Mouse (Mus musculus): ENCODE measurements around the gene Tctn3. TPM values are rescaled to one million over a fixed set of nuclear protein-coding genes. Genes with fewer than 3 reads are reported as not detected.

Tctn3 gene
- polyA plus RNA-seq, 1 experiment from 2014 or later: 1.9 TPM

DNA sequence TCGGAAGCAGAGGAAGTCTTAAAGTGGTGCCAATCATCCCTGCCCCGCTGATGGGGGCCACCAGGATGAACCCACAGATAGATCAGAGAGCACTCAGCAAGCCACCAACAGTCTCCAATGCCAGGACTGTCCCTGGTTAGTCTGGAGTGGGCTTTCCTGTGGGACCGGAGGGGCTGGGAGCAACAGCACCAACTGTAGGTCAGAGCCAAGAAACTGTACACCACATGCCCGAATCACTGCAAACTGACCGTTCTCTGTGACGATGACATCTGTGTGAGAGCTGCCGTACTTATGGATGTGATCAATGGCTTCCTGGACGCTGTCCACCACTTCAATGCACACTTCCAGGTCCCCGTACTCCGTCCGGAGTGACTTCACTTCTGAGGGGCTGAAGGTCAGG lies 57.7 kb downstream of the Tctn3 start:
- H3K27ac ChIP-seq: peak overlapping the region; percentile 81
- peaks cover 37% of the 10 kb centered on the region for H3K4me1 ChIP-seq (replicated peaks)
- no peak overlapping the region for H3K9ac ChIP-seq
- H3K27me3 ChIP-seq: no peaks in the 10 kb centered on the region
- no peaks in the 10 kb centered on the region for H3K9me3 ChIP-seq (replicated peaks)
- H3K4me3 ChIP-seq (replicated peaks): no peak overlapping the region
- DNase-seq: no peak
- H3K4me2 ChIP-seq: no peak overlapping the region
- H3K36me3 ChIP-seq: peaks cover 81% of the 10 kb centered on the region
- no peak for ATAC-seq (ENCODE audit: low read depth)
- 85% methylated on average over 11 of the region's 11 CpGs for WGBS (ENCODE audit: insufficient replicate concordance)

- 85% methylated on average over 6 of the region's 6 CpGs for WGBS (ENCODE audit: insufficient replicate concordance)
- no peaks in the 10 kb centered on the region for H3K27me3 ChIP-seq
- ATAC-seq (ENCODE audit: low read depth) (no peak), DNase-seq (no peak)
- H3K4me2 ChIP-seq: peak overlapping the region; percentile 48
- H3K4me3 ChIP-seq (replicated peaks): no peak overlapping the region
- no peaks in the 10 kb centered on the region for H3K9me3 ChIP-seq (replicated peaks)
- peak overlapping the region; percentile 81 for H3K27ac ChIP-seq
- peaks cover 81% of the 10 kb centered on the region for H3K36me3 ChIP-seq
- peaks cover 37% of the 10 kb centered on the region for H3K4me1 ChIP-seq (replicated peaks)
- peak overlapping the region; percentile 40; the same call in 1 of the 2 replicates for H3K9ac ChIP-seq
Observed at GRCm38 (mm10) chr19:40553849-40554248, 58.2 kb downstream of the Tctn3 start.

DNA sequence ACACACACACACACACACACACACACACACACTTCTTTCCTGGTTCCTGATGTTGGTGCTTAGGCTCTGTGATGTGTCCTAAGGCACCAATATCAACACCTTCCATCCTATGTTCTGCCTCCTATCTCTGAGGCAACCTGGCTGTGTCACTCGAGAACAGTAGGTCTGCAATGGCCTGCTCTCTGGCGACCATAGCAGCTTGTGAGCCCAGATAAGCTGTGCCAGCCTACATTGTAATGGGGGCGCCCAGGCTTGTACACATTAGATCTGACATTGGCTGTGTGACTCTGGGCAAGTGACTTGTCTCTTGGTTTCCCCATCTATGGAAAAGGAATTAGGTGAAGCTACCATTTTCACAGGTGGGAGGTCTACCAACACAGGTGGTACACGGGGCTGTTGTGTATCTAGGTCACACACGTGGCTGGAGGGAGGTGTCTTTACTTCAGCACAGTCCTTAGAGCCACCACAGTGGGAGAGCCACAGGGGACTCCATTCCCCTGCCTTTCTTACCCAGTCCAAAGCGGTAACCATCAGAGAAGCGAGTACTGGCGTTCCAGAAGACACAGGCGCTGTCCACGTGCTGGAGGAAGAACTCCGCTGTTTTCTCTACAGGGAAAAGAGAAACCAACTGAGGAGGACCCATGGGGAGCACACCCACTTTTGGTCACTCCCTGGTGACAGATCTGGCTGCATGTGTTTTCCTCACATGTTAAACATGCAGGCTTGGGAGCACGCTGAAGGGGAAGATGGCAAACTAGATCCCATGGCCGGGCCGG lies 58.8 kb downstream of the Tctn3 start:
- ATAC-seq (ENCODE audit: low read depth) (peak; percentile 98), DNase-seq (peak; percentile 77)
- H3K4me1 ChIP-seq (replicated peaks): peaks cover 37% of the 10 kb centered on the region
- no peaks in the 10 kb centered on the region for H3K9me3 ChIP-seq (replicated peaks)
- peak overlapping the region; percentile 40 for H3K9ac ChIP-seq
- WGBS (ENCODE audit: insufficient replicate concordance): 65% methylated on average over 14 of the region's 14 CpGs
- peak overlapping the region; percentile 48 for H3K4me2 ChIP-seq
- peak overlapping the region; percentile 81 for H3K27ac ChIP-seq
- H3K4me3 ChIP-seq (replicated peaks): no peak overlapping the region
- peaks cover 78% of the 10 kb centered on the region for H3K36me3 ChIP-seq
- no peaks in the 10 kb centered on the region for H3K27me3 ChIP-seq

- no peak overlapping the region for H3K4me2 ChIP-seq
- DNase-seq (no peak), ATAC-seq (ENCODE audit: low read depth) (no peak)
- H3K36me3 ChIP-seq: peaks cover 42% of the 10 kb centered on the region
- no peak overlapping the region for H3K9ac ChIP-seq
- H3K27ac ChIP-seq: no peak overlapping the region
- no peaks in the 10 kb centered on the region for H3K9me3 ChIP-seq (replicated peaks)
- WGBS (ENCODE audit: insufficient replicate concordance): 67% methylated on average over 6 of the region's 6 CpGs
- H3K4me3 ChIP-seq (replicated peaks): no peak overlapping the region
- no peaks in the 10 kb centered on the region for H3K27me3 ChIP-seq
- H3K4me1 ChIP-seq (replicated peaks): peaks cover 29% of the 10 kb centered on the region
Observed at GRCm38 (mm10) chr19:40549516-40550135, 62.4 kb downstream of the Tctn3 start.

- Histone ChIP-seq H3K4me3 (replicated peaks) (no peak overlapping the region), H3K27ac (no peak overlapping the region), H3K9ac (no peak overlapping the region), H3K36me3 (peaks cover 36% of the 10 kb centered on the region), H3K9me3 (replicated peaks) (no peaks in the 10 kb centered on the region), H3K4me2 (no peak overlapping the region), H3K27me3 (no peaks in the 10 kb centered on the region), H3K4me1 (replicated peaks) (peaks cover 22% of the 10 kb centered on the region)
- DNase-seq: no peak
- WGBS (ENCODE audit: insufficient replicate concordance): 47% methylated on average over 5 of the region's 5 CpGs
- ATAC-seq (ENCODE audit: low read depth): no peak
Observed at GRCm38 (mm10) chr19:40548796-40549515, 63.1 kb downstream of the Tctn3 start.

- Histone ChIP-seq H3K9me3 (replicated peaks) (no peaks in the 10 kb centered on the region), H3K4me1 (replicated peaks) (peaks cover 16% of the 10 kb centered on the region), H3K27me3 (no peaks in the 10 kb centered on the region), H3K36me3 (peaks cover 30% of the 10 kb centered on the region), H3K9ac (no peak overlapping the region), H3K4me2 (no peak overlapping the region), H3K4me3 (replicated peaks) (no peak overlapping the region), H3K27ac (no peak overlapping the region)
- no peak for ATAC-seq (ENCODE audit: low read depth)
- WGBS (ENCODE audit: insufficient replicate concordance): 77% methylated on average over 6 of the region's 6 CpGs
- DNase-seq: no peak
Observed at GRCm38 (mm10) chr19:40548386-40548785, 63.6 kb downstream of the Tctn3 start.

Other genes with a start within 250 kb of the Tctn3 start
- 28.8 and 37.4 TPM in 2 replicates for gene Sorbs1, start 98.5 kb downstream of the Tctn3 start, polyA plus RNA-seq (2015; fragmentation: Nextera tagmentation; extraction: Ambion mirVana)
- gene Aldh18a1, start 23.8 kb downstream of the Tctn3 start, polyA plus RNA-seq (2015; fragmentation: Nextera tagmentation; extraction: Ambion mirVana): 42.9 and 51.0 TPM in 2 replicates
- gene Entpd1, start 133 bp upstream of the Tctn3 start, polyA plus RNA-seq (2015; fragmentation: Nextera tagmentation; extraction: Ambion mirVana): 2.6 and 3.3 TPM in 2 replicates
- gene Cc2d2b, start 136.5 kb upstream of the Tctn3 start, polyA plus RNA-seq (2015; fragmentation: Nextera tagmentation; extraction: Ambion mirVana): 1.3 and 1.7 TPM in 2 replicates
- gene Ccnj, start 219.0 kb upstream of the Tctn3 start, polyA plus RNA-seq (2015; fragmentation: Nextera tagmentation; extraction: Ambion mirVana): 4.5 and 5.2 TPM in 2 replicates

Measured in liver, embryonic 13.5 days (tissue).